Mouse (Mus musculus): ENCODE measurements around the gene Slc25a3. TPM values are rescaled to one million over a fixed set of nuclear protein-coding genes. Genes with fewer than 3 reads are reported as not detected.

Slc25a3 gene
- total and polyA plus RNA-seq, 2 experiments from 2014 or later = 1,847 to 2,043 TPM

DNA sequence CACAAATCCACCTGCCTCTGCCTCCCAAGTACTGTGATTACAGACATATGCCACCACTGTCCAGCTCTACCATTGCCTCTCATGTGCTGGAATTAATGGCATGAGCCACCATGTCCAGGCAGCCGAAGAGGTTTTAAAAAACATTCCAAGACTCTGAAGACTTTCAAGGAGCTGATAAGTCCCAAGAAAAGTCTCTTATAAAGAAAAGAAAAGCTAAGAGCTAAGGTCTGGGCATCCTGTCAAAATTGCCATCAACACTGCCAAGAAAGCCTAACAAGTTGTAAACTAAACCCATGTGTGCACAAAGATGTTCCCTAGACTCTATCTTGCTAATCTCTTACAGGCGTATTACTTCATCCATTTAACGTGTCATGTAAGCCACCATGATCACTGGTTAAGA lies 50.5 kb downstream of the Slc25a3 start:
- no peak for ATAC-seq (ENCODE audit: insufficient read depth, low read depth)
- 61% methylated on average over 3 of the region's 3 CpGs for WGBS

DNA sequence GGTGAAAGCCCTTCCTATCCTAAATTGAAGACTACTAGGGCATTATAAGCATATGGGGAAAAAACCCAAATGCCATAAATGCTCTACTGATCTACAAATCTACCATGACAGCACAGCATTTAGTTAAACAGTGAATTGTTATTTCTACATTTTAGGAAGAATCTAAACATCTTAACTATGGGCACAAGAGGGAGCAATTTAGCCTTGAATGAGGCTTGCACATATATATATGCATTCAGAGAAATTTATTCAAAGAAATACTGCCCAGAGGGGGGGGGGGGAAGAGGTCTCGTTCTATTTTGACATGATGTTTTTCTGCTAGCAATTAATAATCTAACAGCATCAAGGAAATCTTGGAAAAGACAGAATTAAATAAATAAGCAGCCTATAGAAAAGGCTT lies 52.1 kb downstream of the Slc25a3 start:
- DNase-seq (ENCODE audit: low spot score) = no peak
- no peaks in the 10 kb centered on the region for H3K27me3 ChIP-seq (ENCODE audit: control insufficient read depth, insufficient read depth, low read length)
- no peak overlapping the region for H3K9ac ChIP-seq (replicated peaks; ENCODE audit: low read depth, low read length)
- no peaks in the 10 kb centered on the region for H3K4me1 ChIP-seq (ENCODE audit: control insufficient read depth, insufficient read depth)
- no peak overlapping the region for H3K4me3 ChIP-seq (ENCODE audit: low read depth, low read length)
- ATAC-seq (ENCODE audit: insufficient read depth, low read depth) = no peak
- no peaks in the 10 kb centered on the region for H3K9me3 ChIP-seq (replicated peaks; ENCODE audit: control insufficient read depth, low read length)
- peaks cover 40% of the 10 kb centered on the region for H3K36me3 ChIP-seq (replicated peaks; ENCODE audit: control insufficient read depth, insufficient read depth, low read length)
- 36% methylated on average over 1 of the region's 1 CpGs for WGBS
- TF ChIP-seq EP300 (IDR thresholded peaks at IDR 0.05; ENCODE audit: low read depth) (no peak), CTCF (IDR thresholded peaks at IDR 0.05; ENCODE audit: low read depth) (peak; percentile 32)
- no peak overlapping the region for H3K27ac ChIP-seq (ENCODE audit: low read depth)
- H3K4me2 ChIP-seq (ENCODE audit: low read depth, low read length) = no peak overlapping the region

More for the DNA sequence above, 50.5 kb downstream of the Slc25a3 start:
- H3K4me1 ChIP-seq (ENCODE audit: control insufficient read depth, insufficient read depth) = no peaks in the 10 kb centered on the region
- H3K4me2 ChIP-seq (ENCODE audit: low read depth, low read length) = no peak overlapping the region
- H3K9ac ChIP-seq (replicated peaks; ENCODE audit: low read depth, low read length) = no peak overlapping the region
- H3K27ac ChIP-seq (ENCODE audit: low read depth) = no peak overlapping the region
- no peaks in the 10 kb centered on the region for H3K9me3 ChIP-seq (replicated peaks; ENCODE audit: control insufficient read depth, low read length)
- no peak for DNase-seq (ENCODE audit: low spot score)
- H3K36me3 ChIP-seq (replicated peaks; ENCODE audit: control insufficient read depth, insufficient read depth, low read length) = peaks cover 46% of the 10 kb centered on the region
- no peak for TF ChIP-seq CTCF (IDR thresholded peaks at IDR 0.05; ENCODE audit: low read depth)
- no peak for TF ChIP-seq EP300 (IDR thresholded peaks at IDR 0.05; ENCODE audit: low read depth)
- no peaks in the 10 kb centered on the region for H3K27me3 ChIP-seq (ENCODE audit: control insufficient read depth, insufficient read depth, low read length)
- no peak overlapping the region for H3K4me3 ChIP-seq (ENCODE audit: low read depth, low read length)

Other genes starting within 250 kb of the Slc25a3 start
- gene Apaf1, start 41.3 kb downstream of the Slc25a3 start, total RNA-seq (2014; rRNA removed; ENCODE audit: low replicate concordance) = 21.8 and 31.7 TPM in 2 replicates
- gene Apaf1, start 41.3 kb downstream of the Slc25a3 start, polyA plus RNA-seq (2015; fragmentation: Nextera tagmentation; extraction: Ambion mirVana) = 5.1 and 6.2 TPM in 2 replicates
- 21.1 and 28.6 TPM in 2 replicates for gene Ikbip, start 41.1 kb downstream of the Slc25a3 start, total RNA-seq (2014; rRNA removed; ENCODE audit: low replicate concordance)
- 31.0 and 31.9 TPM in 2 replicates for gene Ikbip, start 41.1 kb downstream of the Slc25a3 start, polyA plus RNA-seq (2015; fragmentation: Nextera tagmentation; extraction: Ambion mirVana)
- gene Tmpo, start 57.3 kb upstream of the Slc25a3 start, total RNA-seq (2014; rRNA removed; ENCODE audit: low replicate concordance) = 114 and 219 TPM in 2 replicates
- gene Tmpo, start 57.3 kb upstream of the Slc25a3 start, polyA plus RNA-seq (2015; fragmentation: Nextera tagmentation; extraction: Ambion mirVana) = 61.6 and 62.8 TPM in 2 replicates

All from heart, postnatal 0 days (tissue).